Mouse (Mus musculus) liver, adult 2 months (tissue): ENCODE results near the gene Kcnk2.

Experiments used
- CTCF ChIP-seq: fragments of 200-500 bp; IDR thresholded peaks from 2 replicates; pipeline ENCODE4 v1.5.1; 2011; ENCODE audit warnings: low read depth, low read length, control low read depth
- POLR2A ChIP-seq: fragments of 200-500 bp; IDR thresholded peaks from 2 replicates; pipeline ENCODE4 v1.6.1; 2011; ENCODE audit warnings: low read length, control low read depth; ENCODE audit not compliant: insufficient read depth; ENCODE audit errors: extremely low read depth

GRCm38 (mm10) chr1:189232829-189233228 lies 169.2 kb downstream of the Kcnk2 start:
- TF ChIP-seq CTCF (no peak), POLR2A (no peak)
